Mouse (Mus musculus) natural killer cell, adult 2 months (primary cell): ENCODE data around the gene Nags.
"Not testable (repeated sequence)": the region's sequence is repeated elsewhere in the genome, so short reads cannot be mapped to it uniquely, and the experiment has no call there.

Source experiments
- DNase-seq, 2 experiments: peaks; one replicate each; pipeline ENCODE4 v3.0.0; 2022; ENCODE audit warnings: low spot score in 2 of 2

Gene Nags

DNA sequence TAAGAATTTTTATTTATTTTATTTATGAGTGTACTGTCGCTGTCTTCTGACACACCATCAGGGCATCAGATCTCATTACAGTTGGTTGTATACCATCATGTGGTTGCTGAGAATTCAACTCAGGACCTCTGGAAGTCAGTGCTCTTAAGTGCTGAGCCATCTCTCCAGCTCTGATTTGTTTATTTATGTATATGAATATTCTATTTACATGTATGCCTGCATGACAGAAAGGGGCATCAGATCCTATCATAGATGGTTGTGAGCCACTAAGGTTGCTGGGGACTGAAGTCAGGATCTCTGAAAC is 11.4 kb downstream of the Nags start:
- no peak for DNase-seq

- DNase-seq, result not testable (repeated sequence)
Observed at GRCm38 (mm10) chr11:102158024-102158423, 12.7 kb downstream of the Nags start.

GRCm38 (mm10) chr11:102159781-102160180 is 14.5 kb downstream of the Nags start:
- DNase-seq, result no peak

- no peak for DNase-seq
Observed at GRCm38 (mm10) chr11:102165971-102166722, 20.8 kb downstream of the Nags start.

- no peak for DNase-seq
Observed at GRCm38 (mm10) chr11:102167539-102167938, 22.2 kb downstream of the Nags start.

DNA sequence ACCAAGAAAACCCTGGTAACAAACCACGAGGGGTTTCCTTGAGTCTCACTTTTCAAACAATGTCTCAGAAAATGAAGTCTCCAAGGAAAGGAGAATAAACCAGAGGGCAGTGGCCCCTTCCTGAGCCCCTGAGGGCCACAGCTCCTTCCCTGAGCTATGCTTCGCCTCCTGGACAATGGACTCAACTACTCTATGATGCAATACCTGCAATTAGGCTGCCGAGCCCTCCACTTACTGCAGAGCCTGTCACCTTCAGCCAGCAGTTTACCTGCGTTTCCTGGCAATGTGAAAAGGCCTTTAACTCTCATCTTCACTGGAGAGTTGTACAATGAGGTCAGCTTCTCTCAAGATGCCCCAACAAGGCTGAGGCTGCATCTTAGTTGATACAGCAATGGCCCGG is 23.4 kb downstream of the Nags start:
- DNase-seq, result no peak

DNA sequence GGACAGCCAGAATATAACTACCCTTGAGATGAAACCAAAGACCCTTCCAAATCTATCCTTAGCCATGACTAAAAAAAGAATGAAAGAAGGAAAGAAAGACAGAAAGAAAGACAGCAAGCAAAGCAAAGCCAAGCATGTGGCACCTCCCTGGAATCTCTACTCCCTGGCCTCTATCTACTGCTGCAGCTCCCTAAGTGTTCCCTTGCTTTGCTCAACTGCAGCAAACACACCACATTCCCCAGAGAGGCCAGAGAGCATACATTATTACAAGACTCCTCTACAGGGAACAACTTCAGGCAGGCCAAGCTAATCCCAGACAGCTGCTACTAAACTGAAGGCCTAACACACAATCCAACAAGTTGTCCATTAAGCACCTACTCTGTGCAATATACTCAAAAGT is 34.5 kb downstream of the Nags start:
- DNase-seq, result no peak

DNA sequence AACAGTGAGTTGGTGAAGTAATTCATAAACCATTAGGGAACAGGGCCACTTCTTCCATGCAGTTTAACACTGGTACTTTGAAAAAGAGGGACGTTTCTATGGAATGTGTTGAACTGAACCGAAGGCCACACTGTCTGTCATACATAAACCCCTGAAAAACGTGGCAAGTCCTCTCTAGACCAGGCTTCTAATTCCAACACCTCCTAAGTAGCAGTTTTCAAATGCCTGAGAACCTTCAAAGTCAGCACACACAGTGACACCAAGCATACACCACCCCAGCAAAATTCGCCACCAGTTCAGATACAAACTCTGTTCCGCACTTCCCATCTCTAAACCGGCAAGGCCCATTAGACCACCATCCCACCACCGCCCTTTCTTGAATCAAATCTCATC is 38.9 kb downstream of the Nags start:
- no peak for DNase-seq

DNA sequence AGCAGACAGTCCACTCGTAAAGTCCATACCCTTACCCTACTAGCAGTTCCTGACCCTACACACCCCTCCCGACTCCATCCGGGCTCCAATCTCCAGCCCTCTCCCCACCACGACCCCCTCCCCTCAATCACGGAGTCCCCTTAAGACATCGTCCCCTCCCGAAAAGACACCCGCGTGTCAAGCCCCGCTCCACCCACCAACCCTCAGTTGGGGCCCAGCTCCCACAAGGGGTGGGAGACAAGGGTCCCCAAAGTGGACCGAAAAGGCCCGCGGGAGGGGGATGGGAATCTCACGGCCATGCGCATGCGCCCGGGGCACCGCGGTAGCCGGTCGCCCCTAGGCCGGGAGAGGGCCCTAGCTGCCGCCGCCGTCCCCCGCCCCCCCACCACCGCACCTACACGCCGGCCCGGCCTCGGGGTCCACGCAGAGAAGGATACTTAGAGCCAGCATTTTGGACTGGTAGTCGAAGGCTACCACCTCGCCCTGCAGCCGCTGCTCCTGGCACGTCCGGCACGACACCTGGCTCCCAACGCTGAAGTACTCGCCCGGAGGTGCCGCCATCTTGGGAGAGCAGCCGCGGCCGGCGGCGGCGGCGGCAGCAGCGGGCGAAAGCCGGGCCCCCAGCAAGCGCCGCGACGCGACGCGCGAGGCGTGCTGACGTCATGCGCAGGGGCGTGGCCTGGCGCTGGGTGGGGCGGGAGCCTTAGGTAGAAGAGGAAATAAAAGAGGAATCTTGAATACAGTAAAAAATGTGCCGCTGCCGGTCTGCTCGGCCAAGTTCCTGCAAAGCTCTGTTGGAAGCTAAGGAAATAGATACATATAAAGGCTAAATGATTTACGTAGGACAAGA is 39.6 kb downstream of the Nags start, which contains the start of gene Lsm12:
Gene Lsm12 (minus strand): TSS at position 651 of the 850 bp plus-strand sequence.
- DNase-seq, result peak; percentile 94 to 96

DNA sequence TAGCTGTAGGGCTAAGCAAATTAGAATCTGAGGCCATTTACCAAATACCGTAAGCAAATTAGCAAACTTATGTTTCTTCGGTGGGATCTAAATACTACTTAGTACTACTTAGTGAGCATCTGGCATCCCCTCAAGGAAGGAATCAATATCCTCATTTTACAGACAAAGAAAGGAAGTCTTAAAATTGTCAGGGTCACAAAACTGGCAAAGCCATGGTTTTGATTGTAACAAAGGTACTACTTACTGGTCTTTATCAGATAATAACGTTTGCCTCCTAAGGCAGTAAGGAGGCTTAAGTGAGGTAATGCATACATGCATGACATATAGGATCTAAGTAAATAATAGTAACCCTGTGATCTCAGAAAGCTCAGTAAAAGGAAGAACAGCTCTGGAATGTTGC is 40.4 kb downstream of the Nags start:
- no peak for DNase-seq

- DNase-seq, result no peak
Observed at GRCm38 (mm10) chr11:102186235-102186634, 40.9 kb downstream of the Nags start.

GRCm38 (mm10) chr11:102188980-102189379 is 43.7 kb downstream of the Nags start:
- no peak for DNase-seq

- peak; percentile 74 to 77 for DNase-seq
Observed at GRCm38 (mm10) chr11:102189461-102190436, 44.4 kb downstream of the Nags start, which contains the start of gene G6pc3. Gene G6pc3, plus strand, starts transcription at chr11:102189620.

DNA sequence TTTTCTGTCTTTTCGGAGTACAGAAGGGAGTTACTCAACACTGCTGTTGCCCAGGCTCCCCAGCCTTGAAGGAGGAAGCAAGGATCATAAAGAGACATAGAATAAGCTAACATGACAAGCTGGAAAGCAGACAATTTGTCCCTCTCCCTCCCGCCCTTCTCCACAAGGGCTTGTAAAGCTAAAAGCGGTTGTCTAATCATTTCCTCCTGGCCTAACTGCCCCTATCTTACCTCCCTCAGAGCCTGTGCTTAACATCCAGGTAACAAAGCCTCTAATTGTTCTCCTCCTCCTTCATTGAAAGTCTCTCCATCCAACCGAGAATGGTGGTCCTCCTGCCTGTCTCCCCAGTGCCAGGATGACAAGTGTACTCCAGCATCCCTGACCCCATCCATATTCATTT is 45.5 kb downstream of the Nags start:
- DNase-seq, result no peak

GRCm38 (mm10) chr11:102193657-102194440 is 48.5 kb downstream of the Nags start:
- DNase-seq, result no peak

DNA sequence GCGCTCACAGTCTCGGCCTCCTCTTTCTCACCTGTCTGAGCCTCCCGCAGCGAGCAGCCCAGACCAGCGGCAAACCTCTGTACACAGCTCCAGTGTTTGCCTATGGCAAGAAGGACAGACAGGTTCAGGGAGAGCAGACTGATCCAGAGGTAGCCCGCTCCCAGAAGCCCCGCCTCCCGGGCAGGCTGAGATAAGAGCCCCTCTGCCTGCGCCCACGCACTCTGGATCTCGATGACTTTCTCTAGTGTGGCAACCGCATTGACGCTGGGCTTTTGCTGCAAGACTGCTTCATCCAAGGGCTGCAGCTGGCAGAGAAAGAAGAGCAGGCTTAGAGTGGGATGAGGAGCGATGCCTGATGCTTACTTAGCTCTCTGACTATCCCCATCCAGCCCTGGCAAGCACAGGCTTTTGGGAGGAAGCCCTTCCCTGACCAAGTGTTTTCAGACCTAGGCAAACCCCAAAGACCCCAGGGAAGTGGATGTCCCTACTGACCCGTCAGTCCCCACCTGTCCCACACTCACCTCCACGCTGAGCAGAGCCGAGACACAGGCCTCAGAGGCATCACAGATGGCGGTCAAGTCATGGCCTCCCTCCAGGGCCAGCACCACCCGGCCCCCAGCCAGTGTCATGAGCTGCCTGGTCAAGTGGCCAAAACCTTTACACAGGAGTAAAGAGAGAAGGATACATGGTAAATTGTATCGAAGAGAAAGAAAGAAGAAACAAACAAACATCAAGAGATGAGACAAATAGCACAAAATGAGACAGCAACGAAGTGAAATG is 50.9 kb downstream of the Nags start:
- no peak for DNase-seq

DNA sequence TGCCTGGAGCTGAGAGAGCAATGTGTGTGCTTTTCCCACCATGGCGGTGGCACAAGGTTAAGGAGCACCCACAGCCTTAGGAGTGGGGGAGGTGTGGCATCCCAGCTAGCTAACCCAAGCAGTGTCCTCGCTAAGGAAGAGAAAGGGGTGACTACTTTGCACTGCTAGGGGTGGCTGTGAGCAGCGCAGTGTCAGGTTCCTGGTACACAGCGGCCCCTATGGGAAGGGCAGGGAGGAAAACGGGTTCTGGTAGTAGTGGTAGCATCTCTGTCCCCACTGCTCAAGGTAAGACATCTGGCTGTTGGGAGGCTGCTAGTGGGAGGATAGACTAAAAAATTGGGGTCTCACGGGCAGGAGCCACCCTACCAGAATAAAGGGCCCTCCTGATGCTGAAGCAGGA is 52.9 kb downstream of the Nags start:
- DNase-seq, result no peak
